Mouse (Mus musculus): ENCODE results near the gene P2rx5.

Gene P2rx5

GRCm38 (mm10) chr11:73159957-73160810 is at the start of gene P2rx5:
TSS of gene P2rx5 (plus strand) at chr11:73160421.
- DNase-seq (ENCODE audit: low spot score), result no peak

GRCm38 (mm10) chr11:73111414-73111813 is 48.8 kb upstream of the P2rx5 start:
- no peak for DNase-seq (ENCODE audit: low spot score)

- DNase-seq (ENCODE audit: low spot score), result no peak
Measured at GRCm38 (mm10) chr11:73126495-73126894, 33.7 kb upstream of the P2rx5 start.

DNA sequence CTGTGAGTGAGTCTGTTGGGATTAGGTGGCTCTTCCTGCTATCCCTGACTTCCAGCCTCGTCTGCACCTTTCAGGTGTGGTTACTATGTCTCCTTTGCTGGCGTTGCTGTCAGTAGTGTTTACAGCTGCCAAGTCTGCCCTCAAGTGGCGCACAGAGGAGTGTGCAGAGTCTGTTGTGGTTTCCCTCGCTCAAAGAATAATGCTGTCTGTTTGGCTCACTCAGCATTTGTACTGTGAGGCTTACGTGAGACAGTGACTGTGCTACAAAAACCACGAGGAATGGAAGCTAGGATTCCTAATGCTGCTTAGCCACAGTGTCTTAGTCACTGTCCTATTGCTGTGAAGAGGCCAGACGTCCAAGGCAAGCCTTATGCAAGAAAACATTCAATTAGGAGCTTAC is 29.2 kb upstream of the P2rx5 start:
- no peak for DNase-seq (ENCODE audit: low spot score)

DNA sequence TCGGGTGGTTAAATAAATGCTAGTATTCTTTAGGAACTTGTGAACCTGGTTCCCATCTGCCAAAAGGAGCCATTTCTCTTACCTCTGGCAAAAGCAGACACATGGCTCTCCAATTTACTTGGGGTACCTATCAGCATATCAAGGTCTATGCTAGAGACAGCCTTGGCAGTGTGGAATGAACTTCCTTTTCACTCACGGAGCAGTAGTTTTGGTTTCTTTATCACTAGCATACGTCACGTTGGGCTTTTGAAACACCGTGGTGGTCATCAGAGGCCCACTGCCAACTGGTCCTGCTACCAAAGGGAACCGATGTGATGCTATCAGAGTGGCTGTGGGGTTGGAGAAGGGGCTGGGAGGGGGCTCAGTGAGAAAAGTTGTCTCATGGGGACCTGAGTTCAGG is 27.2 kb upstream of the P2rx5 start:
- DNase-seq (ENCODE audit: low spot score), result no peak

DNA sequence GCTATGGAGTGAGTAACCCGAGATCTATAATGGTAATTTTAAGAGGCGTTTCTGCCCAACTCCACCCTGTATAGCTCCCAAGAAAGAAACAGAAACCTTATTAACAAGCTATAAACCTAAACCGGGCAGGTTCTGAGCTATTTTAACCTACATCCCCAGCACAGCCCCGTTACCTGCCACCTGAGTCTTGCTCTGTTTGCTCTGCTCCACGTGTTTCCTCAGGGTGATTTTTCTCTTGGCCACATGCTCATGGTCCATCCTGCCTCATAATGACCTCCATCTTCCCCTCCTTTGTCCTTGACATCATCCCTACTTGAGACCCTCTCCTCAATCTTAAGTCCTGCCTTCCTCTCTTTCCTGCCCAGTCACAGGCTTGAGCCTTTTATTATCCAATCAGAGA is 26.0 kb upstream of the P2rx5 start:
- no peak for DNase-seq (ENCODE audit: low spot score)

GRCm38 (mm10) chr11:73136587-73136986 is 23.6 kb upstream of the P2rx5 start:
- no peak for DNase-seq (ENCODE audit: low spot score)

DNA sequence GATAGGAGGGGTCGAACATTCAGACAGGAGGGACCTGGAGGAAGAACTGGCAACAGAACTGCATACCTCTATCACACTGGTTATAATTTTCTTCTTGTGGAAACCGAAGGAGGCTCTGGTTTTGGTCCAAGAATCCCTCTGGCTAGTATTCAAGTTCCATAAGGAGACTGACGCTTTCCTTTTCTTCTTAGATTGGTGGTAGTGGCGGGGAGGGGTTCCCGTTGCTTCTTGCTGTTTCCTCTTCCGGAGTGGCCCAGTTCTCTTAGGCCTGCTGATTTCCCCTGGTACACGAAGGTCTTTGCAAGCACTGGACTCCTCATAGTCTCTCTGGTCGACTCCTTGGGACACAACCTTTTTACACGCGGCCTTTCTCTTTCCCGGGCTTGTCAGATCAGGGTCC is 23.1 kb upstream of the P2rx5 start:
- no peak for DNase-seq (ENCODE audit: low spot score)

DNA sequence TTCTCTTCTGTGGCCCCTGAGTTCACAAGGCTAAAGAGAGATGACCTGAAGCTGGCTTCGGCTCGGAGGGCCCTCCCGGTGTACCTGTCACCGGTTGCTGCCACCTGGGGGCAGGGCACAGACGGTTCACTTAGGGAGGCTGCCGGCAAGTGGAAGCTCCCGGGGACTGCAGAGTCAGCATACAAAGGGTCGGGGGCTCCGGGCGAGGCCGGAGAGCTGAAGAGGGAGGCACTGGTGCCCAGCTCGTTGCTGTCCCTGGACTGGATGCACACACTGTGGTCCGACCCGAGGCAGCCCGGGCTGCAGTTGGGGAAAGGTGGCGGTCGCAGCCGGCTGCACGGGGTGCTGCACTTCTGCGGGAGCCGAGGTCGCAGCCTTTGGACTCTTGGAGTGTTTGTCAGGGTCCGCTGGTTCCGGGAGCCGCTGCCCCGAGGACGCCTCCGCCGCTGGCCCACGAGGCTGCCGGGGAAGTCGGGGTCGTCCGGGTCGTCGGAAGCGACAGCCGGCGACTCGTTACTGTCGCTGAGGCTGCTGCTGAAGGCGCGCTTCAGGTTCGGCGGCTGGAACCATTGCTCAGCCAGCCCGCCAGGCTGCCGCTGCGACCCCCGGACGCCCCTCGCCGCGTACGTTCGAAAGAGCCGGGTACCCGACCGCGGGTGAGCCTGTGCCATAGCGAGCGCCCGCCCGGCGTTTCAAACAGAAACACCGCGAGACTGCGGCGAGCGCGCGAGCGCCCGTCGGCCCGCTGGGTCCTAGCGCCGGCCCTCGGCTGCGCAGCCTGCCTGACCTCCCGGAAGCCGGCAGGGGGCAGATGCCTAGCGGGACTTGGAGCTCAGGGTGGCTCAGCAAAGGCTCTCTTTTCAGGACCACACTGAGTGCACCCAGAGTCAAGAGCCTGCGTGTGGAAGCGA is 22.4 kb upstream of the P2rx5 start, which contains the start of gene Haspin:
Gene Haspin (minus strand): TSS at position 704 of the 911 bp plus-strand sequence.
- peak; percentile 71 for DNase-seq (ENCODE audit: low spot score)

DNA sequence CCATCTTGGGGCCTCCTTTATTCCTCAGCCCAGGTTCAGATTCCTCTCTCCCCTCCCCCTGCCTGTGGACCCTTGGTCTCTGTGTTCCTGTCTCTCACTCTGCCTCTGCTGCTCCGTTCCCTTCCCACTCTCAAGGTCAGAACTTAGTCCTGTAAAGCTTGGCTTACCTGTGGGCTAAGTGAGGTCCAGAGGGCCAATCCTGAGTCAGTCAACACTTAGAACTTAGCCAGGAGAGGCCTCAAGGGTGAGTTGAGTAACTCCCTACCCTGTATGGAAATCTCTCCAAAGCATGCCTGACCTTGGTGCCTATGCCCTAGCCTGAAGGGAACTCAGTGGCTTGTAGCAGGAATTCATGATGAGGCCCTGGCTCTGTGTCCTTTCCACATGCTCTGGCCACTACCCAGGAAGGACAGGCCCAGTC is 15.9 kb upstream of the P2rx5 start:
- DNase-seq (ENCODE audit: low spot score), result no peak

- DNase-seq (ENCODE audit: low spot score), result no peak
Measured at GRCm38 (mm10) chr11:73146026-73146974, 13.9 kb upstream of the P2rx5 start.

DNA sequence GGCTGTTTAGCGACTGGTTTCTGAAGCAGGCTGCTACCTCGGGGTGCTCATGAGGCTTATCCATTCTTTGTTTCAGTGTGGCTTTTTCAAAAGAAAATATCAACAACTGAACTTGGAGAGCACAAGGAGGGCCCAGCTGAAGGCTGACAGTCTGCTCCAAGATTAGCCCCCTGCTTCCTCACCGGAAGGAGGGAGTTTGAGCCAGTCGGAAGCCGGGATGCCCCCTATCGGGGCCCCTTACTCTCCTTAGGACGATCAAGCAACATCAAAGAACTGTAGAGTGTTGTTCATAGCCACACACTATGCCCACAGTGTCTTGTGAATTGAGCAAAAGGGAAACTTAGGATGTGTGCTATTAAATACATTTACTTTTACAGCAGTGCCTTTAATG is 13.3 kb upstream of the P2rx5 start:
- DNase-seq (ENCODE audit: low spot score), result no peak

DNA sequence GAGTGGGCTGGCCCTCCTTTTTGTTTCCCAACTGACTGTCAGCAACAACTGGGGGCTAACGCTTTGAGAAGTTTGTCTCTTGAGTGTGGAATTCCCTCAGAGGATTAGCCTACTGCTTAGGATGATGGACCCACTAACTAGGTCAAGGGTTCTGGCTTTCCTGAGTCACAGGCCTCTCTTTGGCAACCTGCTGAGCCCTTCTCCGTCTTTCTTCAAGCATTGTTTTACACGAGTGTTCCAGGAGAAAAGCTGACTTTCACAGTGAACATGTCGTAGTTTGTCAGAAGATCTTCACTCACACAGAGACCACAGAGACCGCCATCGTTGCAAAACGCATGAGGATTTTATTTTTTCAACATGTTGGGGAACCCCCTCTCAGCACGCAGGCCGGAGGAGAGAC is 12.0 kb upstream of the P2rx5 start:
- no peak for DNase-seq (ENCODE audit: low spot score)

DNA sequence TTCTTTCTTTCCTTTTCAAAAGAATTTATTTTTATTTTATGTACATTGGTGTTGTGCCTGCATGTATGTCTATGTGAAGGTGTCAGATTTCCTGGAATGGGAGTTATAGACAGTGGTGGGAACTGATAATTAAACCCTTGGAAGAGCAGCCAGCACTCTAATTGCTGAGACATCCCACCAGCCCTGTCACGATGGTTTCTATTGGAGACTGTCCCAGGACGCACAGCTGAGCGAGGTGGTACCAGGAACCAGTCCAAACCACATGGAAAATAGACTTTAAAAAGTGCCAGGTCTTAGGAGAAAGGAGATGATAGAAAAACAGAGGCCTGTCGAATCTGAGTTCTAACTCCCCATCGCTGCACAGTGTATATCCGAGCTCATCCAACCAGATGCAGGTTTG is 5.2 kb upstream of the P2rx5 start:
- DNase-seq (ENCODE audit: low spot score), result no peak

DNA sequence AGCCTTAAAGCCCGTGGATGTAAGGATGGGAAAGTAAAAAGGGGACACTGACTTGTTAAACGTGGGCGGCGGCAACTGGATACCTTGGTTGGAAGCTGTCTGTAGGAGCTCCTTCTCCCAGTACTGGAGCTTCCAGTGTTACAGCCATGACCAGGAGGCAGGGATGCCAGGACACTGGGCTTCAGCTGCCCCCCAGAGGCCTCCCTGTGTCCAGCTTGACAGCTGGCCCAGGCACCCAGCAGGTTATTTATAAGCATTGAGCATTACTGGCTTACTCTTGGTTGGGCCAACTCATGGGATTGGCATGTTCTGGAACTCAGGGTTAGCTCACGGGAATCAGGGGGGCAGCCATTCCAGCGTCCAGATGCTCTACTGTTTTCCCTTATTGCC is 585 bp downstream of the P2rx5 start:
- DNase-seq (ENCODE audit: low spot score), result no peak

- no peak for DNase-seq (ENCODE audit: low spot score)
Measured at GRCm38 (mm10) chr11:73161616-73162015, 1.4 kb downstream of the P2rx5 start.

GRCm38 (mm10) chr11:73162284-73162683 is 2.1 kb downstream of the P2rx5 start:
- no peak for DNase-seq (ENCODE audit: low spot score)

- no peak for DNase-seq (ENCODE audit: low spot score)
Measured at GRCm38 (mm10) chr11:73168071-73168470, 7.8 kb downstream of the P2rx5 start.

- no peak for DNase-seq (ENCODE audit: low spot score)
Measured at GRCm38 (mm10) chr11:73168576-73168975, 8.4 kb downstream of the P2rx5 start.

- no peak for DNase-seq (ENCODE audit: low spot score)
Measured at GRCm38 (mm10) chr11:73169231-73169630, 9.0 kb downstream of the P2rx5 start.

DNA sequence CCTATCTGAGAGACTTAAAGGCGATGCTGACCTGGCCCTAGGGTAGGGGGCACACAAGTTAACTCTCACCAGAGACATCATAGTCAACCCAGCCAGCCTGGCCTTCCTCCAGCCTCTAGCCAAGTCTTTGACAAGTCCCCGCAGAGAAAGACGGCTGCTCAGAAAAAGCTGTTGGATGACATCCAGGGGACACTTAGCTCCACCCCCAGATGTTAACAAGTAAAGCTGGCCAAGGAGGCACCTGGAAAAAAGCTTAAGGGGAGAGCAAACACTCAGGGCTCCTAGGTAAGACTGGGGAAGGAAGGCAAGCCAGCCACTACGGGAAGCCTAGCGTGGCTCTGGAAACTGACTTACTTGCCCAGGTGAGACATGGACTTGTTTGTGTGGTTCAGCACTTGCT is 12.0 kb downstream of the P2rx5 start:
- no peak for DNase-seq (ENCODE audit: low spot score)

- no peak for DNase-seq (ENCODE audit: low spot score)
Measured at GRCm38 (mm10) chr11:73175612-73176011, 15.4 kb downstream of the P2rx5 start.
